In the genomic region with DNA sequence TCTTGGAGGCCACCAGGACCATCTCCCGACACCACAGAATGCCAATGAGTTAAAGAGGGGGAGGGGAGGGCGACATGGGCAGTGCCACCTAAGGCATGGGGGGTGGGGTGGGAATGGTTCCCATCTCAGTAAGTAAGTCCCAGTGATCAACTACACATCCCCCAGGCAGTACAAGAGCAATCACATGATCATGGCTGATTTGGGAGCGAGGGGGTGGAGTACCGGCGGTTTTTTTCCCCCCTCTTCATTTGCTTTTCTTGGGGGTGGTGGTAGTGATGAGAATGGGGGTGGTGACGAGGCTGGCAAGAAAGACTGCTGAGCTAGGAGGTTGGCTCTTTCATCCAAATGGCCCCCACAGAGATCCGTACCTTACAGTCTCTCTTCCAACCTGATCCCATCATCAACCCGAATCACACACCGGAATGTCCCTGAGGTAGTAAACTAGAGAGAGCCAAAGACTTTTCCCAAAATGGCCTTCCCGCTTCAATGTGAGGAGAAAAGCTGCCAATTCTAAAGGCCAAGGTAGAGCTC, we compare ENCODE assay signal across 9 mouse cellular contexts. TPM values are rescaled to one million over a fixed set of nuclear protein-coding genes. Genes with fewer than 3 reads are reported as not detected.
DNase-seq lines count a peak whose midpoint lies in the region; ATAC-seq lines count a peak whose summit lies in the region.
"Had no signal": no experiment of that assay in that cellular context is flagged by ENCODE, and none has a peak within 500 bp of the region (broad histone marks: within the 10 kb centered on the region; RNA-seq: fewer than 3 reads in every experiment).

No protein-coding gene starts in this region.

- no peak overlapping the region for H3K9ac ChIP-seq in heart, embryonic 15.5 days
- peak overlapping the region; percentile 74 for H3K9ac ChIP-seq in intestine, embryonic 16.5 days (ENCODE audit: low read depth, low read length)
- H3K9ac ChIP-seq in midbrain, embryonic 16.5 days (ENCODE audit: low read depth, low read length) = peak overlapping the region; percentile 88

- no peak for ATAC-seq in heart, embryonic 15.5 days (replicated peaks; ENCODE audit: insufficient number of reproducible peaks, insufficient read depth, low FRiP score, low read depth)
- ATAC-seq in intestine, embryonic 16.5 days = no peak
- ATAC-seq in midbrain, embryonic 16.5 days = peak; percentile 15; the same call in 1 of the 2 replicates

- no peak for DNase-seq in heart, adult 8-10 months (ENCODE audit: low spot score)
- no peak for DNase-seq in embryonic facial prominence, embryonic 10.5 days (ENCODE audit: low spot score)
- no peak for DNase-seq in T-cell, adult 2 months (ENCODE audit: low spot score)
- DNase-seq in urinary bladder, adult 18-20 months (ENCODE audit: low spot score in 2 of 2) = no peak
- DNase-seq in cerebellum, adult 9-11 months = no peak

- 22% methylated on average over 10 of the region's 10 CpGs for WGBS in heart, embryonic 15.5 days
- 6% methylated on average over 10 of the region's 10 CpGs for WGBS in embryonic facial prominence, embryonic 10.5 days
- WGBS in intestine, embryonic 16.5 days = 25% methylated on average over 10 of the region's 10 CpGs
- whole genome bisulfite sequencing in midbrain, embryonic 16.5 days = 4% methylated on average over 10 of the region's 10 CpGs

- no peak overlapping the region for H3K27ac ChIP-seq in heart, embryonic 15.5 days
- peak overlapping the region; percentile 86 for H3K27ac ChIP-seq in embryonic facial prominence, embryonic 10.5 days (replicated peaks)
- H3K27ac ChIP-seq in intestine, embryonic 16.5 days (ENCODE audit: low read length) = no peak overlapping the region
- H3K27ac ChIP-seq in midbrain, embryonic 16.5 days (ENCODE audit: low read length) = peak overlapping the region; percentile 75

- H3K9me3 ChIP-seq in heart, embryonic 15.5 days (replicated peaks) = no peaks in the 10 kb centered on the region
- H3K9me3 ChIP-seq in embryonic facial prominence, embryonic 10.5 days = no peaks in the 10 kb centered on the region
- H3K9me3 ChIP-seq in intestine, embryonic 16.5 days (ENCODE audit: control insufficient read depth, low read length) = no peaks in the 10 kb centered on the region
- no peaks in the 10 kb centered on the region for H3K9me3 ChIP-seq in midbrain, embryonic 16.5 days (replicated peaks; ENCODE audit: control insufficient read depth, low read length, poor library complexity, severe bottlenecking)

- H3K36me3 ChIP-seq in heart, embryonic 15.5 days = no peaks in the 10 kb centered on the region
- no peaks in the 10 kb centered on the region for H3K36me3 ChIP-seq in embryonic facial prominence, embryonic 10.5 days (replicated peaks)
- no peaks in the 10 kb centered on the region for H3K36me3 ChIP-seq in intestine, embryonic 16.5 days (ENCODE audit: control insufficient read depth, insufficient read depth, low read length)
- no peaks in the 10 kb centered on the region for H3K36me3 ChIP-seq in midbrain, embryonic 16.5 days (ENCODE audit: control insufficient read depth, insufficient read depth, low read length)

- H3K4me3 ChIP-seq in heart, embryonic 15.5 days = peak overlapping the region; percentile 62
- peak overlapping the region; percentile 71 for H3K4me3 ChIP-seq in embryonic facial prominence, embryonic 10.5 days
- H3K4me3 ChIP-seq in intestine, embryonic 16.5 days (ENCODE audit: low read length) = peak overlapping the region; percentile 64
- peak overlapping the region; percentile 80 for H3K4me3 ChIP-seq in midbrain, embryonic 16.5 days (ENCODE audit: low read depth, low read length)
- H3K4me3 ChIP-seq: erythroblast, embryonic 14.5 days had no signal

- H3K27me3 ChIP-seq in heart, embryonic 15.5 days = peaks cover 38% of the 10 kb centered on the region
- peaks cover 67% of the 10 kb centered on the region for H3K27me3 ChIP-seq in embryonic facial prominence, embryonic 10.5 days (replicated peaks; ENCODE audit: low read depth, poor library complexity, severe bottlenecking)
- no peaks in the 10 kb centered on the region; the same call in 1 of the 2 replicates for H3K27me3 ChIP-seq in intestine, embryonic 16.5 days (replicated peaks; ENCODE audit: control insufficient read depth, insufficient read depth, low read length)
- H3K27me3 ChIP-seq in midbrain, embryonic 16.5 days (ENCODE audit: control insufficient read depth, insufficient read depth, low read depth, low read length) = no peaks in the 10 kb centered on the region

- peak overlapping the region; percentile 99 for H3K4me2 ChIP-seq in heart, embryonic 15.5 days
- H3K4me2 ChIP-seq in intestine, embryonic 16.5 days (ENCODE audit: low read depth, low read length) = peak overlapping the region; percentile 98
- peak overlapping the region; percentile 84 for H3K4me2 ChIP-seq in midbrain, embryonic 16.5 days (ENCODE audit: low read length)

- H3K4me1 ChIP-seq in heart, embryonic 15.5 days (replicated peaks) = peaks cover 13% of the 10 kb centered on the region
- H3K4me1 ChIP-seq in embryonic facial prominence, embryonic 10.5 days = peaks cover 76% of the 10 kb centered on the region
- peaks cover 10% of the 10 kb centered on the region for H3K4me1 ChIP-seq in intestine, embryonic 16.5 days (ENCODE audit: control insufficient read depth, insufficient read depth, low read length)
- peaks cover 23% of the 10 kb centered on the region for H3K4me1 ChIP-seq in midbrain, embryonic 16.5 days (ENCODE audit: control insufficient read depth, insufficient read depth, low read length)

RNA-seq across cellular contexts. Expression of gene Abr, which starts 51.8 kb away (rescaled TPM):
- polyA plus RNA-seq in heart, embryonic 15.5 days (2015; fragmentation: Nextera tagmentation; extraction: Ambion mirVana) = 19.9 and 28.2 TPM in 2 replicates
- 10 to 100 TPM; 21.9 to 28.6 (median 25.0) TPM for total RNA-seq in heart, adult 8-10 months (2022)
- polyA plus RNA-seq in embryonic facial prominence, embryonic 10.5 days (2016; fragmentation: Nextera tagmentation; extraction: Ambion mirVana) = 29.6 and 34.6 TPM in 2 replicates
- polyA plus RNA-seq in intestine, embryonic 16.5 days (2015; fragmentation: Nextera tagmentation; extraction: Ambion mirVana) = 29.5 and 35.1 TPM in 2 replicates
- polyA plus RNA-seq in midbrain, embryonic 16.5 days (2015; fragmentation: Nextera tagmentation; extraction: Ambion mirVana) = 110 and 116 TPM in 2 replicates

Comparison
In these comparisons a context has a peak if more than half of its experiments do, and no peak if none do; other contexts are left out.
1. H3K27ac ChIP-seq: peak in embryonic facial prominence, embryonic 10.5 days (single experiment) and midbrain, embryonic 16.5 days (single experiment); none in heart, embryonic 15.5 days (single experiment) and intestine, embryonic 16.5 days (single experiment).
2. Peak in every context shown above with its lines, with median percentiles within 50 percentile points of each other: H3K4me2 ChIP-seq and H3K4me3 ChIP-seq.